Comparison of ENCODE assay signal across 7 mouse cellular contexts in genomic region chr2:51066423-51066831, GRCm38 (mm10).
DNase-seq lines count a peak whose midpoint lies in the region; ATAC-seq and TF ChIP-seq lines count a peak whose summit lies in the region.

No protein-coding gene starts in this region.

- ATAC-seq in hindbrain, embryonic 12.5 days (ENCODE audit: low FRiP score) = peak; percentile 94
- ATAC-seq in midbrain, embryonic 16.5 days = peak; percentile 86
- no peak for ATAC-seq in granulocyte monocyte progenitor cell, adult 5-6 weeks (replicated peaks; ENCODE audit: poor library complexity, severe bottlenecking)

- peaks cover 19% of the 10 kb centered on the region for H3K4me1 ChIP-seq in hindbrain, embryonic 12.5 days
- H3K4me1 ChIP-seq in midbrain, embryonic 16.5 days (ENCODE audit: control insufficient read depth, insufficient read depth, low read length) = peaks cover 4% of the 10 kb centered on the region; the same call in 1 of the 2 replicates
- no peaks in the 10 kb centered on the region for H3K4me1 ChIP-seq in limb, embryonic 10.5 days

- DNase-seq in brain, embryonic 14.5 days (ENCODE audit: low read depth) = peak; percentile 96
- peak; percentile 80 for DNase-seq in embryo, embryonic 11 days
- no peak for DNase-seq in ovary, postnatal 36 days (ENCODE audit: low spot score)
- DNase-seq in limb, embryonic 10.5 days (ENCODE audit: low spot score) = no peak

- peak overlapping the region; percentile 11 for H3K4me2 ChIP-seq in hindbrain, embryonic 12.5 days (replicated peaks)
- peak overlapping the region; percentile 20 for H3K4me2 ChIP-seq in midbrain, embryonic 16.5 days (ENCODE audit: low read length)

- H3K27me3 ChIP-seq in hindbrain, embryonic 12.5 days = no peaks in the 10 kb centered on the region
- no peaks in the 10 kb centered on the region for H3K27me3 ChIP-seq in midbrain, embryonic 16.5 days (ENCODE audit: control insufficient read depth, insufficient read depth, low read depth, low read length)
- H3K27me3 ChIP-seq in limb, embryonic 10.5 days (ENCODE audit: low read depth, poor library complexity, severe bottlenecking) = no peaks in the 10 kb centered on the region

- H3K4me3 ChIP-seq in hindbrain, embryonic 12.5 days = no peak overlapping the region
- H3K4me3 ChIP-seq in midbrain, embryonic 16.5 days (ENCODE audit: low read depth, low read length) = no peak overlapping the region
- no peak overlapping the region for H3K4me3 ChIP-seq in limb, embryonic 10.5 days

- 16% methylated on average over 11 of the region's 11 CpGs for WGBS in hindbrain, embryonic 12.5 days
- WGBS in midbrain, embryonic 16.5 days = 9% methylated on average over 11 of the region's 11 CpGs
- 90% methylated on average over 11 of the region's 11 CpGs for WGBS in limb, embryonic 10.5 days

- peak overlapping the region; percentile 92 for H3K27ac ChIP-seq in hindbrain, embryonic 12.5 days
- H3K27ac ChIP-seq in midbrain, embryonic 16.5 days (ENCODE audit: low read length) = peak overlapping the region; percentile 14
- H3K27ac ChIP-seq in limb, embryonic 10.5 days = no peak overlapping the region

- TF ChIP-seq CTCF in brain, embryonic 14.5 days (IDR thresholded peaks at IDR 0.05; ENCODE audit: borderline replicate concordance, extremely low read depth, insufficient read depth, insufficient read length) = no peak

- H3K9me3 ChIP-seq in hindbrain, embryonic 12.5 days (replicated peaks) = no peaks in the 10 kb centered on the region
- H3K9me3 ChIP-seq in midbrain, embryonic 16.5 days (replicated peaks; ENCODE audit: control insufficient read depth, low read length, poor library complexity, severe bottlenecking) = no peaks in the 10 kb centered on the region
- no peaks in the 10 kb centered on the region for H3K9me3 ChIP-seq in limb, embryonic 10.5 days (replicated peaks)

- H3K9ac ChIP-seq in hindbrain, embryonic 12.5 days = no peak overlapping the region
- no peak overlapping the region; the same call in 1 of the 2 replicates for H3K9ac ChIP-seq in midbrain, embryonic 16.5 days (ENCODE audit: low read depth, low read length)

- no peaks in the 10 kb centered on the region for H3K36me3 ChIP-seq in hindbrain, embryonic 12.5 days
- H3K36me3 ChIP-seq in midbrain, embryonic 16.5 days (ENCODE audit: control insufficient read depth, insufficient read depth, low read length) = no peaks in the 10 kb centered on the region
- no peaks in the 10 kb centered on the region for H3K36me3 ChIP-seq in limb, embryonic 10.5 days

- TF ChIP-seq POLR2A in brain, embryonic 14.5 days (IDR thresholded peaks at IDR 0.05; ENCODE audit: borderline replicate concordance, extremely low read depth, insufficient read depth, insufficient read length, poor library complexity, severe bottlenecking) = no peak

Comparison
In these comparisons a context has a peak if more than half of its experiments do, and no peak if none do; other contexts are left out.
1. DNase-seq: peak in brain, embryonic 14.5 days (single experiment) and embryo, embryonic 11 days (single experiment); none in ovary, postnatal 36 days (single experiment) and limb, embryonic 10.5 days (single experiment).